In the genomic region with DNA sequence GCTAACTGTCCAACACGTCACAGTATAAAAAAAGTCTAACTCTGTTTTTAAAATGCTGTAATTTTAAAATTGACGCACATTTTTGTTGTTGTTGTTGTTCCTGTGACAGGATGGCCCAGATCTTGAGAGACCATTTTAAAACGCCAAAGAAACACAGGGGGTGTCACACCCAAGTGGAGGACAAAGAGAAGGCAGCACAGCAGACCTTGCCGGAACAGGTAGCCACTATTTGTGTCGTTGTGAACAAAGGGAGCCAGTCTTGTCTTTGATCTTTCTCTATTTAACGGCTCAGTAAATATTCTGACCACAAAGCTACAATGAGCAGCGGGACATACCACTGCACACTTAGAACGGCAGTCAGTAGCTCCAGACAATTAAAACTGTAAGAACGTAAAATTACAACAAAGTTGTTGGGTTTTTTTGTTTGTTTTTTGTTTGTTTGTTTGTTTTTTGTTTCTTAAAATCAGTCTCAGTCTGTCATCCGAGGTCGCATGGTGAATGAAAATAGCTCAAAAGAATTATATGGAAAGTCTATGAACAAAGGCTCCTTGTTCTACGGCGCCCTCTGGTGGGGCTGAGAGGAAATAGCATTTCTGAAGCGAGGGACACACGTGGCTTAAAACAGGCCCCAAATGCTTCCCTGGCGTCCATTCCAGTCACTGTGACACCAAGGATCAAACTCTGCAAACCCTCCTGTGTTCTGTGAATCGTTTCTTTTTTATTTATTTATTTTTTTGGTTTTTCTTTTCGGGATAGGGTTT, we compare ENCODE assay signal across 8 mouse cellular contexts. TPM values are rescaled to one million over a fixed set of nuclear protein-coding genes. Genes with fewer than 3 reads are reported as not detected.
DNase-seq lines count a peak whose midpoint lies in the region; ATAC-seq and TF ChIP-seq lines count a peak whose summit lies in the region.

No protein-coding gene starts in this region.

- H3K4me3 ChIP-seq in cortical plate, adult 2 months (ENCODE audit: insufficient read depth, low read length), result 0 out of 2 replicates have a peak overlapping the region, but pooled peaks have one; percentile 4

- TF ChIP-seq POLR2A in cortical plate, adult 2 months (IDR thresholded peaks at IDR 0.05; ENCODE audit: extremely low read depth, insufficient read depth, low read length), result no peak

- H3K4me1 ChIP-seq in cortical plate, adult 2 months (ENCODE audit: control insufficient read depth, insufficient read depth, low read length), result peaks cover 10% of the 10 kb centered on the region

- peak overlapping the region; percentile 87 for H3K27ac ChIP-seq in cortical plate, adult 2 months (ENCODE audit: insufficient read depth, low read length)

- TF ChIP-seq CTCF in cortical plate, adult 2 months (IDR thresholded peaks at IDR 0.05; ENCODE audit: extremely low read depth, insufficient read depth, low read length), result peak; percentile 86

- DNase-seq in ZHBTc4 (ENCODE audit: low read depth, low spot score), result peak; percentile 82
- peak; percentile 77 for DNase-seq in gastrocnemius, postnatal 10 days
- DNase-seq in induced T-regulatory cell, adult 2 months (ENCODE audit: low read depth), result peak; percentile 88
- DNase-seq in left cerebral cortex, adult 9 months (ENCODE audit: low spot score in 2 of 2), result peak; percentile 46 to 87
- DNase-seq in right cerebral cortex, postnatal 14 days, result peak; percentile 83
- DNase-seq in urinary bladder, postnatal 36 days (ENCODE audit: low spot score in 2 of 2), result peak; percentile 52 to 72

- ATAC-seq in megakaryocyte progenitor cell, adult 5-6 weeks (replicated peaks; ENCODE audit: poor library complexity), result peak; percentile 81

RNA-seq across cellular contexts. Expression of gene T2, which starts 16.7 kb away (rescaled TPM):
- polyA plus RNA-seq in cortical plate, adult 2 months (2012; rRNA removed), result 0.83 and 1.2 TPM in 2 replicates
- not detected for total RNA-seq in gastrocnemius, postnatal 10 days (2021)
- not detected in 2 replicates for total RNA-seq in megakaryocyte progenitor cell, adult 5-6 weeks (2015)
- not detected in 2 replicates for total RNA-seq in megakaryocyte progenitor cell, adult 5-6 weeks (2017)

RNA-seq across cellular contexts. Expression of gene Prr18, which starts 35.2 kb away (rescaled TPM):
- 34.3 and 40.8 TPM in 2 replicates for polyA plus RNA-seq in cortical plate, adult 2 months (2012; rRNA removed)
- under 1 TPM in 1 of 2 experiments, not detected in 1; 0.27 TPM for total RNA-seq in gastrocnemius, postnatal 10 days (2021)
- total RNA-seq in megakaryocyte progenitor cell, adult 5-6 weeks (2015), result 0.12 and 0.22 TPM in 2 replicates
- total RNA-seq in megakaryocyte progenitor cell, adult 5-6 weeks (2017), result not detected in 2 replicates

Comparison
In these comparisons a context has a peak if more than half of its experiments do, and no peak if none do; other contexts are left out.
1. Peak in every context shown above with its lines: DNase-seq, ATAC-seq, H3K4me3 ChIP-seq and H3K27ac ChIP-seq.